Mouse (Mus musculus): Measurements from ENCODE around the gene Gm28551. TPM values are rescaled to one million over a fixed set of nuclear protein-coding genes. Genes with fewer than 3 reads are reported as not detected.

Gene Gm28551
- total and polyA plus RNA-seq, 2 experiments from 2014 or later: 0.66 to 2.1 TPM

DNA sequence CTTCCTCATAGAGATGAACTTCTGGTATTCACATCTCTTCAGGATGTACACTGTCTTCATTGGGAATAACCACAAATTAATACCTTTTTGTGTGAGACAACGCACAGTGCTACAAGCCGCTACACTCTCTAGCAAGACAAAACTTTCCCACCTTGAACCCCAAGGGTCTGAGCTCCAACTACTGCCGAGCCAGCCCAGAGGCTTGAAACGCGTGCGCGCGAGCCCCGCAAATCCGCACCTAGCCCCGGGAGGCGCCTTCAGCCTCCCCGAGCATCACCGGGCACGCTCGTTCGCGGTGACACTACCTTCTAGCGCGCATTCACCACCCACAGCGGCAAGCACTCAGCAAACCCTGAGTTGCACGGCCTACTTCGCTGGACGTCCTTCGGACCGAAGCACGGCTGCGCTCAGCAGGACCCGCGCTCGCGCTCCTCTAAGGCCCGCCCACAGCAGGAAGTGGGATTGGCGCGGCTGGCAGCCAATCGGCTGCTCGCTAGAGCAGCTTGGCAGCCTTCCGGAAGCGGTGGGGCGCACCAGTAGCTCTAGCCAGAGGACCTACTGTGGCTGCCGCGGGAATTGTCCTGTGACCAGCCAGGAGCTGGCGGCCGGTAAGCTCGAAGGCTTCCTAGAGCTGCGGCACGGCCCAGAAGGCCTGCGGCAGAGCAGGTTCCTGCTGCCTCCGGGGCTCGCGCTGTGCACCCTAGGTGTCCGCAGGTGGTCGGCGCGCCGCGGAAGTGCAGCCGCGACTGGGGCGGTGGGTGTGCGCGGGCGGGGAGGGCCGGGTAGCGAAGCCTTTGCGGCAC lies 55.7 kb downstream of the Gm28551 start, which contains the start of the genes Pms1, Ormdl1 and Gm28778:
Pms1 (minus strand) TSS at position 438 of the 803 bp plus-strand sequence.
Ormdl1 (plus strand) TSS at position 515 of the 803 bp plus-strand sequence.
Gm28778 (plus strand) TSS at position 531 of the 803 bp plus-strand sequence.
- peak within 1 kb of the TSS; percentile 72 for H3K4me3 ChIP-seq (ENCODE audit: low read depth, low read length)
- peak within 1 kb of the TSS; percentile 60 for H3K27ac ChIP-seq (ENCODE audit: low read depth, low read length)
- peak within 1 kb of the TSS; percentile 67 for H3K4me2 ChIP-seq (ENCODE audit: low read depth, low read length, poor library complexity, severe bottlenecking)
- under 1% methylated on average over 62 of the region's 66 CpGs for WGBS
- H3K4me1 ChIP-seq (ENCODE audit: insufficient read depth, low read length): no peaks in the 10 kb centered on the region
- H3K9me3 ChIP-seq (ENCODE audit: low read length): no peaks in the 10 kb centered on the region
- H3K27me3 ChIP-seq (ENCODE audit: insufficient read depth, low read length): no peaks in the 10 kb centered on the region
- peak within 1 kb of the TSS; percentile 70 for H3K9ac ChIP-seq (replicated peaks; ENCODE audit: low read length, poor library complexity, severe bottlenecking)
- peak; percentile 30 for TF ChIP-seq CTCF (IDR thresholded peaks at IDR 0.05)
- DNase-seq (ENCODE audit: low spot score) (peak; percentile 98), ATAC-seq (ENCODE audit: low FRiP score) (peak; percentile 100)
- H3K36me3 ChIP-seq (ENCODE audit: insufficient read depth, low read length): no peaks in the 10 kb centered on the region

DNA sequence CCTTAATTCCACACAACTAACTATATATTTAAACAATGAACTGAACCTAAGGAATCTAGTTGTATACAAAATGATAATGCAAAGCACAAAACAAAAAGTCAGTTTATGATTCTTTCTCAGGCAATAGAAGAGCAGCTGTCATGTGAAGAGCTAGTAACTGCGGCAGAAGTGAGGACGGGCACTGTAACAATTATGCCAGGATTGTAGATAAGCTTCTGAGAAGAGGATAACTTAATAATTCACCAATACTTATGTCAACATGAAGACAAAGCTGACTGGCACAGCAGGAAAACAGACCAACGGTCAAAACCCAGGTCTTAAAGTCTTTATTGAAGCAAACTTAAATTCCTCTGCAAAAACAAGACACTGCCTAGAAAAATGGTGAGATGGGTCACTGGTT lies 61.3 kb downstream of the Gm28551 start:
- H3K9me3 ChIP-seq (ENCODE audit: low read length): no peaks in the 10 kb centered on the region
- H3K27ac ChIP-seq (ENCODE audit: low read depth, low read length): no peak overlapping the region
- H3K27me3 ChIP-seq (ENCODE audit: insufficient read depth, low read length): no peaks in the 10 kb centered on the region
- no peak overlapping the region for H3K9ac ChIP-seq (replicated peaks; ENCODE audit: low read length, poor library complexity, severe bottlenecking)
- H3K4me1 ChIP-seq (ENCODE audit: insufficient read depth, low read length): no peaks in the 10 kb centered on the region
- no peak for TF ChIP-seq CTCF (IDR thresholded peaks at IDR 0.05)
- DNase-seq (ENCODE audit: low spot score): no peak
- 82% methylated on average over 3 of the region's 3 CpGs for WGBS
- no peak for ATAC-seq (ENCODE audit: low FRiP score)
- H3K4me2 ChIP-seq (ENCODE audit: low read depth, low read length, poor library complexity, severe bottlenecking): no peak overlapping the region
- H3K36me3 ChIP-seq (ENCODE audit: insufficient read depth, low read length): no peaks in the 10 kb centered on the region
- no peak overlapping the region for H3K4me3 ChIP-seq (ENCODE audit: low read depth, low read length)

Other genes starting within 250 kb of the Gm28551 start
- not detected in 2 replicates for gene 1700019A02Rik, start 165.0 kb downstream of the Gm28551 start, total RNA-seq (2014; rRNA removed)
- gene 1700019A02Rik, start 165.0 kb downstream of the Gm28551 start, polyA plus RNA-seq (2015; fragmentation: Nextera tagmentation; extraction: Ambion mirVana): not detected in 2 replicates
- gene Pms1, start 55.6 kb downstream of the Gm28551 start, total RNA-seq (2014; rRNA removed): 4.7 and 7.5 TPM in 2 replicates
- 5.2 and 6.1 TPM in 2 replicates for gene Pms1, start 55.6 kb downstream of the Gm28551 start, polyA plus RNA-seq (2015; fragmentation: Nextera tagmentation; extraction: Ambion mirVana)
- 26.6 and 32.9 TPM in 2 replicates for gene Ormdl1, start 55.6 kb downstream of the Gm28551 start, total RNA-seq (2014; rRNA removed)
- gene Ormdl1, start 55.6 kb downstream of the Gm28551 start, polyA plus RNA-seq (2015; fragmentation: Nextera tagmentation; extraction: Ambion mirVana): 39.7 and 41.2 TPM in 2 replicates
- gene Gm28778, start 55.6 kb downstream of the Gm28551 start, total RNA-seq (2014; rRNA removed): not detected in 2 replicates
- gene Gm28778, start 55.6 kb downstream of the Gm28551 start, polyA plus RNA-seq (2015; fragmentation: Nextera tagmentation; extraction: Ambion mirVana): not detected in 2 replicates
- 7.2 and 18.5 TPM in 2 replicates for gene Osgepl1, start 39.0 kb downstream of the Gm28551 start, total RNA-seq (2014; rRNA removed)
- gene Osgepl1, start 39.0 kb downstream of the Gm28551 start, polyA plus RNA-seq (2015; fragmentation: Nextera tagmentation; extraction: Ambion mirVana): 17.0 and 19.7 TPM in 2 replicates
- gene Asdurf, start within 50 bp of the Gm28551 start, total RNA-seq (2014; rRNA removed): 14.0 TPM in 1 of 2 replicates, not detected in the other
- gene Asdurf, start within 50 bp of the Gm28551 start, polyA plus RNA-seq (2015; fragmentation: Nextera tagmentation; extraction: Ambion mirVana): 7.4 and 9.1 TPM in 2 replicates
- gene Asnsd1, start 85 bp upstream of the Gm28551 start, total RNA-seq (2014; rRNA removed): 28.3 and 41.7 TPM in 2 replicates
- gene Asnsd1, start 85 bp upstream of the Gm28551 start, polyA plus RNA-seq (2015; fragmentation: Nextera tagmentation; extraction: Ambion mirVana): 52.1 and 55.1 TPM in 2 replicates

Measured in midbrain, postnatal 0 days (tissue).